Mouse (Mus musculus) kidney, postnatal 36 days (tissue): ENCODE measurements around the gene Fgfr1op2.

Experiments
- DNase-seq, 2 experiments: peaks; one replicate each; pipeline ENCODE4 v3.0.0; 2021 to 2022; ENCODE audit warnings: mixed read lengths in 2 of 2

The Fgfr1op2 gene

GRCm38 (mm10) chr6:146603651-146604050 is 26.6 kb downstream of the Fgfr1op2 start:
- peak in 1 of 2 experiments; percentile 10 for DNase-seq

DNA sequence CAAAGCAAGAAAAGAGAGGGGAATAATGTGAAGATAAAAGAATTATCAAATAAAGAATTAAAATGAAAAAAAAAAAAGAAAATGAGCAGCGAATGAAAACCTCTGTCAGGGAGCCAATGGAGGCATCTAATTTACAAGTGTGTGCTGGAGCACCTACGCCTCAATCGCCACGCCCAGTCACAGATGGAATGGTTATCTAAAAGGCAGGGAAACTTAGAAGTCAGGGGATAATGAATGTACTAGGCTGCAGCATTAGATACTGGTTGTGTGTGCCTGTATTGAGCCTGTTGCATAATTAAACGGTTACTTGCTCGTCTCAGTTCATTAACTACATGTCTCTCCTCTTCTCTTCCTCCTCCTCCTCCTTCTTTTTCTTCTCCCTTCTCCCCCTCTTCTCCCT is 34.4 kb downstream of the Fgfr1op2 start:
- no peak for DNase-seq

GRCm38 (mm10) chr6:146611897-146612296 is 34.9 kb downstream of the Fgfr1op2 start:
- no peak for DNase-seq

DNA sequence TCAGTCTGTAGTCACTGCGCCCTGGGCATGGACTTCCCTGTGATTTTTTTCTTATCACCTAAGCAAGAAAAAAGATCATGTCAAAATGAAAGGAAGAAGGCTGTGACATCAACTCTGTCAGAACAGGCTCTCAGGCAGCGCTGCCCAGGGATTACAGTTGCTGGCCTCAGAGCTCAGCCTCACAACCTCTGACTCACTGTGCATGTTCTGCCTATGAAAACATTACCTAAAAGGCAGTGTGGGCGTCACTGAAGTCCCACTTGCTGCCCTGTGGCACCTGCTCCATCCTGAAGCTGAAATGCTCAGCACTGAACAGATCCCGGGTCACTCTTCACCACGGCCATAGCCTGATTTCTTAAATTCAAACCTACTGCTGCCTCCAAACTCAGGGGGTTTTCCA is 35.7 kb downstream of the Fgfr1op2 start:
- DNase-seq = no peak

- DNase-seq = no peak
Measured at GRCm38 (mm10) chr6:146613907-146614306, 36.9 kb downstream of the Fgfr1op2 start.

DNA sequence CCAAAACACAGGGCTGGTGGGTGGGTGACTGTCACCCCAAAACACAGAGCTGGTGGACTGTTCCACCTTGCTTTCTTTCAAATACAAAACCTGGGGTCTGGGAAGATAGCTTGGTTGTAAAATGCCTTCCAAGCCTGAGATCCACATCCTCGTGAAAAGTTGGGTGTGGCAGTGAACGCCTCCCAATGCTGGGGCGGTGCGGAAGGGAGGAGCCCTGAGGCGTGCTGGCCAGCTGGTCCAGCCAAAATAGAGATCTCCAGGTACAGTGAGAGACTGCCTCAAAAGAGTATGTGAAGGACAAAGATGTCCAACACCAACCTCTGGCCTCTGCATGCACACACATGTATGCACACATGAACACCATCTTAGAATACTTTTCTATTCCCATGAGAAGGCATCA is 37.5 kb downstream of the Fgfr1op2 start:
- no peak for DNase-seq

- no peak for DNase-seq
Measured at GRCm38 (mm10) chr6:146615891-146616290, 38.9 kb downstream of the Fgfr1op2 start.

- DNase-seq = no peak
Measured at GRCm38 (mm10) chr6:146616670-146617069, 39.7 kb downstream of the Fgfr1op2 start.

- DNase-seq = no peak
Measured at GRCm38 (mm10) chr6:146628123-146628522, 51.1 kb downstream of the Fgfr1op2 start.

- DNase-seq = no peak
Measured at GRCm38 (mm10) chr6:146629781-146630756, 53.1 kb downstream of the Fgfr1op2 start.

GRCm38 (mm10) chr6:146630961-146631360 is 54.0 kb downstream of the Fgfr1op2 start:
- peak; percentile 72 to 84 for DNase-seq

- DNase-seq = no peak
Measured at GRCm38 (mm10) chr6:146631847-146632246, 54.8 kb downstream of the Fgfr1op2 start.

DNA sequence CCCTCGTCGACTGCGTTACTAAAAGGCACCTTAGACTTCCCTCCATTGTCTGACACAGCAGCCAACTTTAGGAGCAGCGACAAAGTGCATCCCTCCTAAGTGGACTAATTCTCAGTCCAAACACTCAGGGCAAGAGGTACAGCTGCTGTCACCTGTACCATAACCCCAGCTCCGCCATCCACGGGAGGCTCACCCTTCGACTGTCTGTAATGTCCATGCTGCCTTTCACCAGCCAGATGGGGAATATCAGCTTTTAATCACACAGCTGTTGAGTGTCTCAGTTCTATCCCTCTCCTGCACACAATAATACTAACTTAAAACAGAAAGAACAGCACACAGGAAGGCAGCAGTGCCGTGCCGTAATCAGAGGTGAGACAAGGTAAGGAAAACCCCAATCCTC is 55.4 kb downstream of the Fgfr1op2 start:
- no peak for DNase-seq

DNA sequence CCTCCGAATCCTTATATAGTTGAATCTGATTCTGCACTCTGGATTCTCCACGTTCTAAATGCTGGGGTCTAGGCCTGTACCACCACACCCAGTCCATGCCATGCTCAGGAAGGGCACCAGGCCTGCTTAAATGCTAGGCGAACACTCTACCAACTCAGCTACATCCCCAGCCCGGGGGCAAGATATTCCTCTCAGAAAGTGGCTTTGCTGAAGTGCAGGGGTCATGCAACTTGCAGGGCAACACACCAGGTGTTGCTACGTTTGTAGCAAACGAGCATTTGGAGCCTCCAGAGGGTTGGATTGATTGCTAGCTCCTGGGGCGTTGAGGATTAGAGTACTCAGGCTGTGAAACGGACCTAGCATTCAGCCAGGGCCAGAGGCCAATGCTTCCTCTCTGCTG is 56.1 kb downstream of the Fgfr1op2 start:
- peak in 1 of 2 experiments; percentile 35 for DNase-seq

GRCm38 (mm10) chr6:146633629-146634014 is 56.6 kb downstream of the Fgfr1op2 start:
- peak; percentile 66 to 69 for DNase-seq

DNA sequence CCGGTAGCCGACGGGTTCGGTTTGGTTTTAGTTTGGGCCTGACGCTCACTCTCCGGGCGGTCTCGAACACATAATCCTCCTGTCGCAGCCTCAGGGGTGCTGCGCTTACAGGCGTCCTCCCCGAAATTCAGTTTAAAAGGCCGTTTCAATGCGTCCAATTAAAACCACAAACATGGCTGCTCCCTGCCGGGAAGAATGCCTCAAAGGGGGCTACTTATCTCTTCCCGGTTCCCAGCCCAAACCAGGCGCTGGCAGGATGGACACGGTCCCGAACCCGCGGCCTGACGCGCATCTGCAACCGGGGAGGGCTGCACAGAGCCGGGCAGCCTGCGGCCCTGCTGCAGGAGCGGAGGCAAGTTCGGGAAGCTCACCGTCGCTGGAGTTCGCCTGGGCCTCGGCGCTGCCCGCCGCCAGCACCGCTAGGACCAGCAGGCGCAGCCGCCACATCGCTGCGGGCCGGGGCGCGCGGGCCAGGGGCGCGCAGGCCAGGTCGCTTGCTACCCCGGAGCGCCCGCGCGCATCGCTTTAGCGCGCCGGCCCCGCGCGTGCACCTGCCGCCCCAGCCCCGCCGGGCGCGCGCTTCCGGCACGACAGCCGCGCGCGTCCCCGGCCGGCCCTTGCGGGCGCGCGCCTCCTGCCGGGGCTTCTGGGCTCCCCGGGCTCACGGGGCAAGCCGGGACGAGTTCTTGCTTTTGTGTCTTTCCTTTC is 57.2 kb downstream of the Fgfr1op2 start:
- peak; percentile 80 to 90 for DNase-seq

- DNase-seq = no peak
Measured at GRCm38 (mm10) chr6:146634759-146635606, 58.0 kb downstream of the Fgfr1op2 start.

DNA sequence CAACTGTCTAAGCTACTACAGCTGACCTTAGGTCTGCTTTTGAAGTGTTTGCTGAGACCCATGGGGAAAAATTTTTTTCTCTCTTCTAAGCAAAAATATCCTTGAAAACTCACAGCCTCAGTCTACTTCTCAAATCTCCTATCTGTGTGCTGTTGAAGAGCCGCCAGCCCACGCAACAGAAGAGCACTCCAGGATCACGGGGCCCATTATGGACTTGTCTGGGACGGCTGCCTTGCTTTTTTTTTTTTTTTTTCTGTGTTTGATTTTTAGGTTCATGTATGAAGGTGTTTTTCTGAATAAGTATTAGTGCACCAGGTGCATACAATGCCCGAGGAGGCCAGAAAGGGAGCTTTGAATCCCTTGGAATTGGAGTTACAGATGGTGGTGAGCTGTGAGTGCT is 59.5 kb downstream of the Fgfr1op2 start:
- DNase-seq = no peak

- DNase-seq = no peak
Measured at GRCm38 (mm10) chr6:146640068-146640965, 63.3 kb downstream of the Fgfr1op2 start.

DNA sequence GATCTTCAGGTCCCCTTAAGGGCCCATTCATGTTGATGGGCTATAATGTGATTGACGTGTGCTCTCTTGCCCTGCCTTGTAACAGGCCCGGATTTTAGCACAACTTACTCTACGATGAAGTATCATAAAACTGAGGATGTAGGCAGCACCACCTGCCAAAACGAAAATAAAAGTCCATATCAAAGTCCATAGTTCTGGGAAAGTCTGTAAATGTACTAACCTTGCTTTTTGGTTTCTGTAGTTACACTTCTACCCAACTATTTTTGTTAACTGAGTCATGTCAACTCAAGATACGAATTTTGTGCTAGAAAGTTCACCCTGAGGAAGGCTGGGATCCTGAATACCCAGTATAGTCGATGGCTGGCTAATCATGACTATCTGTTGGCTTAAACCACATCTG is 64.0 kb downstream of the Fgfr1op2 start:
- DNase-seq = peak in 1 of 2 experiments; percentile 66

GRCm38 (mm10) chr6:146641621-146642210 is 64.7 kb downstream of the Fgfr1op2 start:
- DNase-seq = no peak
